Mouse (Mus musculus) adrenal gland, adult 18-20 months (tissue): Measurements from ENCODE around the gene Tmem204. TPM values are rescaled to one million over a fixed set of nuclear protein-coding genes. Genes with fewer than 3 reads are reported as not detected.

Experiments used
- DNase-seq, 2 experiments: peaks; one replicate each; pipeline ENCODE4 v3.0.0; 2021 to 2022; ENCODE audit warnings: low spot score in 2 of 2
- total RNA-seq, 2 experiments: library from RNA; stranded (reverse); gene quantifications; 1 replicate in 1 of 2; 2 replicates in 1 of 2; pipeline ENCODE4 v1.2.3; 2021

Tmem204 gene
- total RNA-seq, 2 experiments from 2014 or later, result 43.2 to 45.6 TPM

- DNase-seq, result no peak
Observed at GRCm38 (mm10) chr17:25086724-25087123, 3.3 kb upstream of the Tmem204 start.

DNA sequence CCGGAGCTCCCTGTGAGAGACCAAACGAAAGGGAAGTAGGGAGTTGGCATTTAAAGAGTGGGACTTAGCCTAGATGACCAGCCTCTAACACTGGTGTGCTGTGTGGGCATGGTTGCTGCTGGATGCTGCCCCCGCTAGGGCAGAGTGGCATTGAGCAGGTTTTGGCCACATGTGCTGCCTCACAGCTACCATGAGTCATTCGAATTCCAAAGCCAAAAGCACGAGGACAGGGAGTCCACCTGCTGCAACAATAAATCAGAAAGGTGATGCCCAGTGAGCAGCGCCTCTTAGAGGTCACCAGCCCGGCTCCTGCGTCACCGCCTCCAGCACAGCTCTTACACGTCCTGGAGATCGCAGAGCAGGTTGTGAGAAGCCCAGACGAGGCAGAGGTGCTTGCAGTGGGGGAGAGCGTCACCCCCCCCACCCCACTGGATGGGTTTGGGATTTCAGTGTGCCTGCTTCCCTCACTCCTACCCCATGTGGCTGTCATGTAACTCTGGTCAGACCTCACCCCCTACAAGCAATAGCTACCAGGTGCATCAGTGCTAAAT lies 1.5 kb upstream of the Tmem204 start:
- DNase-seq, result no peak

GRCm38 (mm10) chr17:25082887-25083286 lies 504 bp downstream of the Tmem204 start:
- no peak for DNase-seq

GRCm38 (mm10) chr17:25082081-25082847 lies 1.1 kb downstream of the Tmem204 start:
- no peak for DNase-seq

DNA sequence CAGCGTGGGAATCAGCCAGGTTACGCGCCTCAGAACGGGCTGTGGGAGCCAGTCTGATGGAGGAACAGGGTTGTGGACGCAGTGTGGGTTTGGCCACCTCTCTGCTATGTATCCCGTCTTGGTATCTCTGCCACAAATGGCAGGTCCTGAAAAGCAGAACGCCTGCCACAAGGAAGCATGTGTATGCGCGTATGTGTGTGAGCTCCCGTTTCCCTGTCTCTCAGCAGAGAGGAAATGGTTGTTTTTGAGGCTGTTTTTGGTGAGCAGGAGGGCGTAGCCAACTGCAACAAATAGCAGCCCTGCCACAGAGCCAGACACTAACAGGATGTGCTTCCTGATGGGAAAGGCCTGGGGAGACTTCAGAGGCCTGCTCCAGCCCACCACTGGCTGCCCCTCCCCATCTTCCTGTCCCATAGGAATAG lies 2.4 kb downstream of the Tmem204 start:
- peak in 1 of 2 experiments; percentile 48 for DNase-seq

- no peak for DNase-seq
Observed at GRCm38 (mm10) chr17:25080210-25080609, 3.2 kb downstream of the Tmem204 start.

GRCm38 (mm10) chr17:25077771-25078372 lies 5.5 kb downstream of the Tmem204 start:
- peak; percentile 63 to 78 for DNase-seq

DNA sequence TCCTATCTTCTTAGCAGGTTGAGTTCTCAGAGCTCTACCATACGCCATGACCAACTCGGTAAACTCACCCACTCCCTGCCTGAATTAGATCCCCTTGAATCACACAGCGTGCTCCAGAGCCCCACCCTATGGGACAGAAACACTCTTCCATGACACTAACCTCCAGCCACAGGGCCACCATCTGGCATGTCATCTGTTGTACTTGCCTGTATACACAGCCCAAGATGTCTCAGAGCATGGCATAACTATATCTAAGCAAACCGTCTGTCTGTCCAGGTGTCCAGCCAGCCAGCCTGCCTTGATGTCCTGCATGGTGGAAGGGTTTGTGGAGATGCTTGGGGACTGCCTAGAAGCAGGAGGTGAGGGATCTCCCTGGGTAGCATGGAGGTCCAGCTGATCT lies 6.5 kb downstream of the Tmem204 start:
- DNase-seq, result no peak

DNA sequence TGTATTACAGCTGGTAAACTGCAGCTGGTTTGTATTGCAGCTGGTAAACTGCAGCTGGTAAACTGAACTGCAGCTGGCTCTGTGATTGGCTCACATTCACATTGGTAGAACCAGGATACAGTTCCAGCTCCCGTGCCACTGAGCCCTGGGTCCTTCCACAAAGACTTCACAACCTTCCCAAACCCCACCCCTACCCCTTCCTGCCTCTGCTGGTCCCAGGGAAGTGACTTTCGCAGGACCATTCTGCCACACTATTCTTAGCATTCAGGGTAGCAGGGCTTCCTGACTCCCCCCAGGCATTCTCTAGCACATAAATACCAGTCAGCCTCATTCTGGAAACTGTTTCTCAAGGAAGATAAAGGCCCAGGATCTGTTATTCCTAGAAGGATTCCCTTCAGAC lies 14.7 kb downstream of the Tmem204 start:
- DNase-seq, result no peak

- DNase-seq, result no peak
Observed at GRCm38 (mm10) chr17:25067442-25067851, 15.9 kb downstream of the Tmem204 start.

DNA sequence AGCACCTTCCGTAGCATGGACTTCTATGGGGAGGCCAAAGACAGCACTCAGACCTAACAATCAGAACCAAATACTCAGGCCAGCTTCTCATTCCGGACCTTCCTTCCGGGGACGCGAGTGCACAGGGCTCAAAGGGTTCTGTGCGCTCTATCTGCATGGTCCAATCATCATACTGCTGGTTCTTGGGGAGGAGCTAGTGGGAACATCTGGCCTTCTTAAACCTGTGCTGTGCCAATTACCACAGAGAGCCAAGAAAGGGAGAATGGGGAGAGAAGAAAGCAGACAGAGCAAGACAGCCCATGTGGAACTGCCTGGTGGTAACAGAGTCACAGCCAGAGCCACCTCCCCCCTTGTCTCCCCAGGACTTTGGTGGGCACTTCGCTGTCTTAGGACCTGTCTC lies 16.8 kb downstream of the Tmem204 start:
- DNase-seq, result no peak

DNA sequence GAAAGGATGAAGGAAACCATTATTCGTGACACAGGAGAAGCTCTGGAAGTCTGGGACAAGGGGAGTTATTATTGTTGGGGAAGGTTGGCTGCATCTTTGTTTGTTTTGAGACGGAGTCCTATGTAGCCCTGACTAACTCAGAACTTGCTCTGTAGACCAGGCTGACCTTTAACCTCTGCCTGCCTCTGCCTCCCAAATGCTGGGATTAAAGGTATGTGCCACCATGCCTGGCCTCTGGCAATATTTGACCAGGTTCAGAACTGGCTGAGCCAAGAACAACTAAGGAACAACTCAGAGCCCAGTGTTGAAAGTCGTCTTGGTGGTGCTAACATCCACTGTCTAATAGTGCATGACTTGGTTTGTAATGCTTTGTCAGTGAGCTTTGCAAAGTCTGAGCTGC lies 18.2 kb downstream of the Tmem204 start:
- no peak for DNase-seq

DNA sequence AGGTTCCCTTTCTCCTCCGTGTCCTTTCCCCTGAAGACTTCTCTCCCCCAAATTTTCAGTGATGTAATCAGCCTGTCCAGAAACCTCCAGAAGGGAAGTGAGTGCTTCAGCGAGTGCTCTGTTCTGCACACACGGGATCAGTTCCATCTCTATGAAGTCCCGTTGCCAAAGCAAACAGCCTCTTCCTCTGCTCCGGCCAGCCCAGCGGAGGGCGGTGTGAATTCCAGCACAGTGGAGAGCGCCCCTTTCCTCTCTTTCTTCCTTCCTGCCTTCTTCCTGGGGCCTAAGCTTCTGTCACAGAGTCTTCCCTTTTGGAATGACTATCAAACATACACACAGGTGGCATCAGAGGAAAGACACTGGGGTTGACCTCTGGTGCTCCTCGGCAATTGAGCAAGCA lies 19.0 kb downstream of the Tmem204 start:
- peak in 1 of 2 experiments; percentile 37 for DNase-seq

DNA sequence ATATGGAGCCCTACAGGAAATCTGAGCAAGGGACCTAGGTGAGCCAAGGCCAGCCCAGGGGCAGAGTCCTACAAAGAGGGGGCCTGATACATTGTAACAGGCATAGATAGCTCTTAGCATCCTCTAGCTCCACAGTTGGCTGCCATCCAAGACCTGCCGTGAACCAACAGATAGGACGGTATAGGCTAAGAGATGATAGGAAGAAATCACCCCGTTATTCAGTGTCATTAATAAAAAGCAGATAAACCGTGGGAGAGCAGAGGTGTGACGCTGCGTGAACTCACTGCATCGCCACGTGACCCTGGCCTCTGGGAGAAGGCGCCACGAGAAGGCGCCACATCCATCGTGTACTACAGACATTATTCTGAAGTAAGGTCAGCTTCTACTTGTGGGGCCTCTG lies 19.5 kb downstream of the Tmem204 start:
- DNase-seq, result no peak

GRCm38 (mm10) chr17:25063261-25063660 lies 20.1 kb downstream of the Tmem204 start:
- no peak for DNase-seq

GRCm38 (mm10) chr17:25057041-25057440 lies 26.4 kb downstream of the Tmem204 start:
- DNase-seq, result no peak

DNA sequence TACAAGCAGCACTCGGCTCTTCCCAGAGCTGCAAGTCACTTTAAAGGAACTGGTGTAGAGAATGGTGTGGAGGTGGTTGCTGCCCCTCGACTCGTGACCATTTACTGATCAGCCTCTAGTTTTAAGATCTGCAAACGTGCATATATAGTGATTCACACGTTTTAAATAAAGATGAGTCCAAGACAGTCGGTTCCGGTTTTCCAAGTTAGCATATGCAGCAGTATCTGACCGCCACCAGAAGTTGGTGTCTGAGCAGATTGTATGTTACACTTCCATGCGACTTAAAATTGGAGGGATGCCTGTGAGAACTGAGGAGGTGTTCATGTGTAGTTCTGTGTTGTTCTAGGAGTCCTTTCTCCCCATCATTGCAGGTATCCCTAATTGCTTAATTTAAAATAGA lies 30.1 kb downstream of the Tmem204 start:
- no peak for DNase-seq

DNA sequence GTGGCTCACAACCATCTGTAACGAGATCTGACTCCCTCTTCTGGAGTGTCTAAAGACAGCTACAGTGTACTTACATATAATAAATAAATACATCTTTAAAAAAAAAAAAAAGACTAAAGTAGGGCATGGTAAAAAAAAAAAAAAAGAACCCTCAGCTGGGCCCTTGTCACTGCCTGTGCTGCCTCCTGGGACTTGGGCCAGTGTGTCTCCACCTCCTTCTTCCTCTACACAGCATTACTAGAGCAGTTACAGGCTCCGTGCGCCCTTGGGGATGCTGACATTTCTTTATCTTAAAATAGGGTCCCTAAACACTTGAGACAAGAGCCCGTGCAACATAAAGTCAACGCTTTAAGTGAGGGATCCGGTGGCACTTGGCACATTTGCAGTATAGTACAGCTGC lies 36.2 kb downstream of the Tmem204 start:
- no peak for DNase-seq

GRCm38 (mm10) chr17:25045281-25045680 lies 38.1 kb downstream of the Tmem204 start:
- DNase-seq, result no peak

GRCm38 (mm10) chr17:25044879-25045278 lies 38.5 kb downstream of the Tmem204 start:
- DNase-seq, result no peak

- no peak for DNase-seq
Observed at GRCm38 (mm10) chr17:25036183-25036582, 47.2 kb downstream of the Tmem204 start.
